Mouse (Mus musculus): ENCODE measurements around the gene Eya3. TPM values are rescaled to one million over a fixed set of nuclear protein-coding genes. Genes with fewer than 3 reads are reported as not detected.
"Not testable (repeated sequence)": the region's sequence is repeated elsewhere in the genome, so short reads cannot be mapped to it uniquely, and the experiment has no call there.

The Eya3 gene
- polyA plus RNA-seq, 2 experiments, result 11.5 to 13.5 TPM

DNA sequence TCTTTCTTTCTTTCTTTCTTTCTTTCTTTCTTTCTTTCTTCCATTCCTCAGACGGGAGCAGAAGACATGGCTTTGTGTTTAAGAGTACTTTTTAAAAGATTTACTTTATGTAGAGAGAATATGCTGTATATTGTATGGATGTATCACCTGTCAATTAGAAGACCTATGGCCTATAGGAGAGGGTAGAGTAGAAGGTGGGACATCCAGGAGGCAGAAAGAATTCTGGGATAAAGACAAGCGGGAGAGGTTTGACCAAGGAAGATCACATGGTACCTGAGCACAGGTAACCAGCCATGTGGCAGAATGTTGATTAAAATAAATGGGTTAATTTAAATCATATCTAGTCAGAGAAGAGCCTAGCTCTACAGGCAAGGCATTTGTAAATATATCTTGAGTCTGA lies 96.0 kb downstream of the Eya3 start:
- 75% methylated on average over 2 of the region's 2 CpGs for WGBS (ENCODE audit: insufficient replicate concordance)
- Histone ChIP-seq H3K4me2 (ENCODE audit: low read depth) (no peak overlapping the region), H3K27me3 (ENCODE audit: control insufficient read depth, insufficient read depth, low read length) (no peaks in the 10 kb centered on the region), H3K36me3 (replicated peaks; ENCODE audit: control insufficient read depth, insufficient read depth, low read depth) (no peaks in the 10 kb centered on the region), H3K4me3 (ENCODE audit: insufficient read depth in 1 of 2, low read depth in 2 of 2, low read length in 2 of 2) (no peak overlapping the region), H3K9ac (replicated peaks) (no peak overlapping the region), H3K4me1 (replicated peaks; ENCODE audit: control insufficient read depth in 2 of 2, insufficient read depth in 2 of 2, low read length in 1 of 2) (peaks cover 5 to 8% of the 10 kb centered on the region in 2 experiments; a peak in 3 of 4 replicates), H3K9me3 (ENCODE audit: control insufficient read depth, low read length) (no peaks in the 10 kb centered on the region), H3K27ac (no peak overlapping the region)
- TF ChIP-seq EP300 (IDR thresholded peaks at IDR 0.05; ENCODE audit: low read depth), result no peak
- no peak for TF ChIP-seq CTCF (IDR thresholded peaks at IDR 0.05; ENCODE audit: low read depth)
- ATAC-seq (ENCODE audit: insufficient read depth) (no peak), DNase-seq (ENCODE audit: low read depth in 3 of 3, low spot score in 3 of 3) (no peak)

DNA sequence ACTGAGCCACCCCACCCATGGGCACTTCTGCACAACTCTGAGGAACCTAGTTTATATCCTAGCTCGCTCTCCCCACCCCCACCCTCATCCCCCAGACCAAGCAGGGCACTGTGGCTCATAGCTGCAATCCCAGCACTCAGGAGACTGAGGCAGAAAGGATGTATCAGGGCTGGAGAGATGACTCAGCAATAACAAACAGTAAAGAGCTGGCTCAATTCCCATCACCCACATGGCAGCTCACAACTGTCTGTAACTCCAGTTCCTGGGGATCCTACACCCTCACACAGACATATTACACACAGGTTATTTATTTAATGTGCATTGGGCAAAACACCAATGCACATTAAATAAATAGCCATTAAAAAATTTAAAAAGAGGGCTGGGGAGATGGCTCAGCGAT lies 96.6 kb downstream of the Eya3 start:
- DNase-seq (ENCODE audit: low read depth in 3 of 3, low spot score in 3 of 3), result no peak
- no peak overlapping the region for H3K4me3 ChIP-seq (ENCODE audit: insufficient read depth in 1 of 2, low read depth in 2 of 2, low read length in 2 of 2)
- 70% methylated on average over 2 of the region's 2 CpGs for WGBS (ENCODE audit: insufficient replicate concordance)
- H3K27me3 ChIP-seq (ENCODE audit: control insufficient read depth, insufficient read depth, low read length), result no peaks in the 10 kb centered on the region
- H3K27ac ChIP-seq, result no peak overlapping the region
- no peak for ATAC-seq (ENCODE audit: insufficient read depth)
- no peak overlapping the region for H3K4me2 ChIP-seq (ENCODE audit: low read depth)
- H3K9ac ChIP-seq (replicated peaks), result no peak overlapping the region
- TF ChIP-seq CTCF (IDR thresholded peaks at IDR 0.05; ENCODE audit: low read depth) (no peak), EP300 (IDR thresholded peaks at IDR 0.05; ENCODE audit: low read depth) (no peak)
- peaks cover 5 to 8% of the 10 kb centered on the region in 2 experiments; a peak in 3 of 4 replicates for H3K4me1 ChIP-seq (replicated peaks; ENCODE audit: control insufficient read depth in 2 of 2, insufficient read depth in 2 of 2, low read length in 1 of 2)
- no peaks in the 10 kb centered on the region for H3K9me3 ChIP-seq (ENCODE audit: control insufficient read depth, low read length)
- no peaks in the 10 kb centered on the region for H3K36me3 ChIP-seq (replicated peaks; ENCODE audit: control insufficient read depth, insufficient read depth, low read depth)

DNA sequence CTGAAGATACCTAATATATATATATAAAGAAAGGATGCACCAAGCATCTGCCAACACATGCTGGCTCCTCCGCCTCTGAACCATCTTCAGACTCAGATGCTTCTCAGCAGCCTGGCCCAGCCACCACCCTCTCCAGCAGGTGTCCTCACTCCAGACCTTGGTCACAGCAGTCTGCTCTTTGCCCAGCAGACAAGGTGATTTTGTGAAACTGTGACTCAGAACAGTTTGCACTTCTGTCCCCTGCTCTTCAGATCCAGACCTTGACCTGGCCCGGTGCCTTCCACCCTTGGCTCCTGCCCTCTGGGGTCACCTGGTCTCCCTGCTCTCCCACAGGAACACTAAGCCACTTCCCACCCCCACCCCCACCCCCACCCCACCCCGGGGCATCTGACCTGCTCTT lies 97.1 kb downstream of the Eya3 start:
- DNase-seq (ENCODE audit: low read depth in 3 of 3, low spot score in 3 of 3) (no peak), ATAC-seq (ENCODE audit: insufficient read depth) (peak; percentile 14; the same call in 1 of the 2 replicates)
- Histone ChIP-seq H3K4me3 (ENCODE audit: insufficient read depth in 1 of 2, low read depth in 2 of 2, low read length in 2 of 2) (no peak overlapping the region), H3K27me3 (ENCODE audit: control insufficient read depth, insufficient read depth, low read length) (no peaks in the 10 kb centered on the region), H3K27ac (no peak overlapping the region), H3K4me1 (replicated peaks; ENCODE audit: control insufficient read depth in 2 of 2, insufficient read depth in 2 of 2, low read length in 1 of 2) (peaks cover 5 to 8% of the 10 kb centered on the region in 2 experiments; a peak in 3 of 4 replicates), H3K36me3 (replicated peaks; ENCODE audit: control insufficient read depth, insufficient read depth, low read depth) (no peaks in the 10 kb centered on the region), H3K4me2 (ENCODE audit: low read depth) (no peak overlapping the region), H3K9me3 (ENCODE audit: control insufficient read depth, low read length) (no peaks in the 10 kb centered on the region), H3K9ac (replicated peaks) (no peak overlapping the region)
- WGBS (ENCODE audit: insufficient replicate concordance), result 52% methylated on average over 3 of the region's 3 CpGs
- TF ChIP-seq CTCF (IDR thresholded peaks at IDR 0.05; ENCODE audit: low read depth) (peak; percentile 46), EP300 (IDR thresholded peaks at IDR 0.05; ENCODE audit: low read depth) (no peak)

DNA sequence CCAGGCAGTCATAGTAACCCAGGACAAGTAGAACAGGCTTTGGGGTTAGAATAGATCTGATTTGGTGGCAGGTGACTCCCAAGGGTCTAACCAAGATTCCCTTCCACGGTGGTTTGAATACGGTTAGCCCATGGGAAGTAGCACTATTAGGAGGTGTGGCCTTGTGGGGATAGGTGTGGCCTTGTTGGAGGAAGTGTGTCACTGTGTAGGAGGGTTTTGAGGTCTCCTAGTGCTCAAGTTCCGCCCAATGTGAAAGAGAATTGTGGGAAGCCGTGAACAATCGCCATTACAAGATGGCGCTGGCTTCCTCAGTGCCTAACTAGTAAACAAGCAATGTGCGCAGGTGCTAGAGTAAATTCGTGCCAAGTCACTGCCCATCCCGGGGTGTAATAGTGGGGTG lies 98.4 kb downstream of the Eya3 start:
- not testable (repeated sequence) for DNase-seq (ENCODE audit: low read depth in 3 of 3, low spot score in 3 of 3); H3K36me3 ChIP-seq (replicated peaks; ENCODE audit: control insufficient read depth, insufficient read depth, low read depth); H3K27me3 ChIP-seq (ENCODE audit: control insufficient read depth, insufficient read depth, low read length); H3K4me1 ChIP-seq (replicated peaks; ENCODE audit: control insufficient read depth in 2 of 2, insufficient read depth in 2 of 2, low read length in 1 of 2); ATAC-seq (ENCODE audit: insufficient read depth); H3K9ac ChIP-seq (replicated peaks); H3K27ac ChIP-seq; H3K4me3 ChIP-seq (ENCODE audit: insufficient read depth in 1 of 2, low read depth in 2 of 2, low read length in 2 of 2); H3K9me3 ChIP-seq (ENCODE audit: control insufficient read depth, low read length); H3K4me2 ChIP-seq (ENCODE audit: low read depth)
- 73% methylated on average over 9 of the region's 9 CpGs for WGBS (ENCODE audit: insufficient replicate concordance)

DNA sequence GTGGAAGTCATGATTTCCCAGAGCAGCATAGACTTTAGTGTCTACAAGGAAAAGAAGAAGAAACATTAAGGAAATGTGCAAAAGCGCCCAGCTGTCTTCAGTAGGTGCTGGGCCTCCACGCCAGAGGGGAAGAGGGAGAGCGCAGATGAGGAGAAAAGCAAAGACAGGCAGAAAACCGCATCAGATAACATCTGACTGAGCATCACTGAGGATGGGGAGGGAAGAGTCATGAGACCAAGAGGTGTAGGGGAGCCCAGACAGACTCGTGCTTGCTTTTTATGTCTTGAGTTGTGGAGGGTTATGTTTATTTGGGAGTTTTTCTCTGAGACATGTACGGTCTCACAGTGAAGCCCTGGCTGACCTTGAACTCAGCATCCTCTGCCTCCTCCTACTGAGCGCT lies 102.7 kb downstream of the Eya3 start:
- Histone ChIP-seq H3K4me3 (ENCODE audit: insufficient read depth in 1 of 2, low read depth in 2 of 2, low read length in 2 of 2) (no peak overlapping the region), H3K36me3 (replicated peaks; ENCODE audit: control insufficient read depth, insufficient read depth, low read depth) (no peaks in the 10 kb centered on the region), H3K27ac (no peak overlapping the region), H3K4me1 (replicated peaks; ENCODE audit: control insufficient read depth in 2 of 2, insufficient read depth in 2 of 2, low read length in 1 of 2) (peaks cover 3 to 10% of the 10 kb centered on the region in 2 experiments; a peak in 3 of 4 replicates), H3K4me2 (ENCODE audit: low read depth) (no peak overlapping the region), H3K9ac (replicated peaks) (no peak overlapping the region), H3K9me3 (ENCODE audit: control insufficient read depth, low read length) (no peaks in the 10 kb centered on the region), H3K27me3 (ENCODE audit: control insufficient read depth, insufficient read depth, low read length) (no peaks in the 10 kb centered on the region)
- no peak for TF ChIP-seq CTCF (IDR thresholded peaks at IDR 0.05; ENCODE audit: low read depth)
- no peak for TF ChIP-seq EP300 (IDR thresholded peaks at IDR 0.05; ENCODE audit: low read depth)
- DNase-seq (ENCODE audit: low read depth in 3 of 3, low spot score in 3 of 3) (no peak), ATAC-seq (ENCODE audit: insufficient read depth) (no peak)
- WGBS (ENCODE audit: insufficient replicate concordance), result 62% methylated on average over 7 of the region's 7 CpGs

All from liver, embryonic 14.5 days (tissue).